Mouse (Mus musculus) heart, adult 2 months (tissue): ENCODE measurements around the gene Pcbp2. TPM values are rescaled to one million over a fixed set of nuclear protein-coding genes. Genes with fewer than 3 reads are reported as not detected.
A peak's percentile ranks its signal among the peaks of the same experiment; 100 is the strongest.

ENCODE experiments used
- DNase-seq, 2 experiments: peaks; one replicate each; pipeline ENCODE4 v3.0.0; 2021
- H3K27ac ChIP-seq: fragments of 200-600 bp; 2 replicates; pipeline ENCODE4 v1.8.1; 2022
- H3K27me3 ChIP-seq: fragments of 200-500 bp; 2 replicates; pipeline ENCODE4 v1.6.1; 2012; ENCODE audit warnings: mild to moderate bottlenecking, low read length, inconsistent platforms, mixed read lengths; ENCODE audit not compliant: control insufficient read depth, insufficient read depth
- H3K36me3 ChIP-seq: fragments of 200-500 bp; 2 replicates; pipeline ENCODE4 v1.6.1; 2012; ENCODE audit warnings: low read length, inconsistent platforms; ENCODE audit not compliant: control insufficient read depth, insufficient read depth
- H3K4me1 ChIP-seq: fragments of 200-500 bp; 2 replicates; pipeline ENCODE4 v1.6.1; 2011; ENCODE audit warnings: low read length; ENCODE audit not compliant: control insufficient read depth, insufficient read depth
- H3K4me3 ChIP-seq: fragments of 200-600 bp; 2 replicates; pipeline ENCODE4 v1.8.1; 2022
- H3K79me2 ChIP-seq: fragments of 200-500 bp; replicated peaks from 2 replicates; pipeline ENCODE4 v1.6.1; 2012; ENCODE audit warnings: mild to moderate bottlenecking, inconsistent platforms, low read length, moderate library complexity, mixed read lengths; ENCODE audit not compliant: control insufficient read depth, insufficient read depth
- H3K9ac ChIP-seq: fragments of 200-500 bp; 2 replicates; pipeline ENCODE4 v1.6.1; 2012; ENCODE audit warnings: low read depth, mild to moderate bottlenecking, control low read depth, inconsistent platforms, low read length, mixed read lengths
- CTCF ChIP-seq: fragments of 200-600 bp; IDR thresholded peaks from 2 replicates; pipeline ENCODE4 v1.8.1; 2022; ENCODE audit warnings: antibody characterized with exemption, mild to moderate bottlenecking, moderate library complexity
- EP300 ChIP-seq: fragments of 200-500 bp; IDR thresholded peaks from 2 replicates; pipeline ENCODE4 v1.6.1; 2011; ENCODE audit warnings: low read depth, low read length, control low read depth; ENCODE audit not compliant: insufficient read depth
- POLR2A ChIP-seq: fragments of 200-500 bp; IDR thresholded peaks from 2 replicates; pipeline ENCODE4 v1.6.1; 2011; ENCODE audit warnings: mild to moderate bottlenecking, low read depth, low read length, control low read depth; ENCODE audit not compliant: insufficient read depth
- WGBS: fragments of 180-500 bp; shearing (Covaris S2); methylation state at CpG from one replicate; pipeline ENCODE4 v1.1.7; 2018; 5-methylcytosine and 5-hydroxymethylcytosine counted together
- intact Hi-C: fragments of 180-260 bp; cut with DNase I; formaldehyde crosslinking; loops from one replicate; pipeline ENCODE4 v1.15.1; 2025
- polyA plus RNA-seq: library from polyadenylated mRNA; depleted of rRNA; stranded (reverse); fragments of >200 nt; gene quantifications from 2 replicates; pipeline ENCODE4 v1.2.3, GENCODE M21; 2012; rRNA removed
- total RNA-seq, 2 experiments: library from RNA; stranded (reverse); gene quantifications; 2 replicates each; pipeline ENCODE4 v1.2.3; 2021

The Pcbp2 gene
- total and polyA plus RNA-seq, 3 experiments, result 384 to 494 (median 442) TPM

DNA sequence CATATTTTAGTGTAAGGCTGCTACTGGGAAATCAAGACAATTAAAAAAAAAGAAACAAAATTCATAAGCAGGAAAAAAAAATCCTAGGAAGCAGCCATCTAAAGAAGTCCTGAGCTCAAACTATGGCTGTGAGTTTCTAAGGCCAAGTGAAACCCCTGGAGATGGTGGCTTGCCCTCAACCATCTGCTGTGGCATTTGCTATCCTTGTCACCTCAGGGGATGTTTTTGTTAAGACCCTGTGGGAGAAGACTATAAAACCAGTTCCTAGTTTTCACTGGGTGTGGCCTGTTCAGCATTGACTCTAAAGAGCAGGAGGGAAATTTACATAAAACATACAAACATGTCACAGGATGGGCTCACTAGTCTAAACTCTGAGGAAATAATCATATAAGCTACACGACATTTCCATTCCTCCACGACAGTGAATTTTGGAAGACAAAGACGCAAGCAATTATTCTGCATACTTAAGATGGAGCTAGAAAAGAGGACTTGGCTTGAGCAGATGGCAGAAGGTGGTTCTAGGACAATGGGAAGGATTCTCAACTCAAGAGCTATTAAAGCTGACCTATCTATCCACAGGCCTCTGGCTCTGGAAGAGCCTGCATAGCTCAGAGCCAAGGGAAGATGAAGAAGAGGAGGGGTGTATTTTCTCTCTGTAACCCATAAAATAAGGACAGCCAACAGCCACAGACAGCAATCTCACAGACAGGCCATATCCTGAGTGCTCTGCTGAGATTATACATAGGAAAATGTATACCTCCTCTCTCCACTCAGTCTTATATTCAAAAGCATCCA is 62.0 kb downstream of the Pcbp2 start:
- DNase-seq, result no peak
- Histone ChIP-seq H3K27ac (no peak overlapping the region), H3K9ac (no peak overlapping the region), H3K4me1 (no peaks in the 10 kb centered on the region), H3K27me3 (no peaks in the 10 kb centered on the region), H3K4me3 (no peak overlapping the region), H3K36me3 (peaks cover 17% of the 10 kb centered on the region), H3K79me2 (no peaks in the 10 kb centered on the region)
- WGBS, result 89% methylated on average over 3 of the region's 3 CpGs
- intact Hi-C loops, result no loop called here
- TF ChIP-seq CTCF (no peak), POLR2A (no peak), EP300 (no peak)

DNA sequence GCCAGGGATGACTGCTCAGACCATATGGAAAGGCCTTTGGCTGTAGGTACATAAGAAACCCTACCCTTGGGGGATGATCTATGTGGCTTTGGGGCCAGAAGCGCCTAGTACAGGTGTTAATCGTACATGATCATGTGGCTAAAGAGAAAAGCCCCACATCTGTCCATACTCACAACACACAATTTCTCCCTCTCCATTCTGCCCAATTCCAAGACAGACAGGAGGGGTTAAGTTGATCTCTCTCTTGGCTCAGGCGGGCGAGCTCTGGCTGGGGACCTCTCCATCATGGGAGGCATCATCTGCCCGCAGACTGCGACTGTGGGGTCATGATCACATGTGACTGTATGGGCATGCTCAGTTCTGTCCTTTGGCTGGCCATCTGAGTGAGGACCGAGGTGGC is 63.6 kb downstream of the Pcbp2 start:
- DNase-seq, result no peak
- Histone ChIP-seq H3K36me3 (peaks cover 17% of the 10 kb centered on the region), H3K4me1 (no peaks in the 10 kb centered on the region), H3K4me3 (no peak overlapping the region), H3K9ac (no peak overlapping the region), H3K27ac (no peak overlapping the region), H3K27me3 (no peaks in the 10 kb centered on the region), H3K79me2 (no peaks in the 10 kb centered on the region)
- intact Hi-C loops, result no loop called here
- 98% methylated on average over 7 of the region's 7 CpGs for WGBS
- TF ChIP-seq EP300 (no peak), POLR2A (no peak), CTCF (no peak)

DNA sequence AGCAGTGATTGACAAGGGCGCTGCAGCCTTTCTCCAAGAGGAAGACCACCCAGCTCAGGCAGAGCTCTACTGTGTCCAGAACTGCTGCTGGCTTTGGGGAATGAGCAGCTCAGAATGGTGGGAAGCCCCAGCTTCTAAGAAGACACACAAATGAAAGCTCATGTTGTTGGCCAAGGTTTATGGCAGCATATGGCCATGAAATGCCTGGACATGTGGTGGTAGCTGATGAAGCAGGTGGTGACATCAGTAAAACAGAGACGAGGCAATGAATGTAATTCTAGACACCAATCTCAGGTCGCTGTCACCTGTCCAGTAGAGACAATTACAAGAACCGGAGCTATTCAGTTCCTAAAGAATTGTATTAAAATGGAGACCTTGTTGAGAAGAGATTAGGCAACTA is 74.5 kb downstream of the Pcbp2 start:
- DNase-seq, result no peak
- TF ChIP-seq EP300 (no peak), CTCF (no peak), POLR2A (no peak)
- H3K36me3 ChIP-seq, result peaks cover 9% of the 10 kb centered on the region
- intact Hi-C loops, result loop anchor here (5.0 kb wide), 2 partner anchors 78 to 122 kb away; no protein-coding TSS in a partner anchor
- H3K79me2 ChIP-seq, result no peaks in the 10 kb centered on the region
- WGBS, result 92% methylated on average over 4 of the region's 4 CpGs
- peaks cover 6% of the 10 kb centered on the region; the same call in 1 of the 2 replicates for H3K4me1 ChIP-seq
- H3K9ac ChIP-seq, result no peak overlapping the region
- no peak overlapping the region for H3K4me3 ChIP-seq
- H3K27me3 ChIP-seq, result no peaks in the 10 kb centered on the region
- H3K27ac ChIP-seq, result no peak overlapping the region

- H3K4me1 ChIP-seq, result peaks cover 6% of the 10 kb centered on the region; the same call in 1 of the 2 replicates
- WGBS, result 88% methylated on average over 3 of the region's 3 CpGs
- TF ChIP-seq POLR2A (no peak), EP300 (no peak)
- intact Hi-C loops, result loop anchor here (5.0 kb wide), 2 partner anchors 76 to 121 kb away; no protein-coding TSS in a partner anchor
- no peaks in the 10 kb centered on the region for H3K27me3 ChIP-seq
- peaks cover 9% of the 10 kb centered on the region for H3K36me3 ChIP-seq
- no peak overlapping the region for H3K4me3 ChIP-seq
- H3K79me2 ChIP-seq, result no peaks in the 10 kb centered on the region
- no peak overlapping the region for H3K9ac ChIP-seq
- no peak for DNase-seq
- peak overlapping the region; percentile 54 for H3K27ac ChIP-seq
Measured at GRCm38 (mm10) chr15:102546246-102546645, 75.9 kb downstream of the Pcbp2 start.

GRCm38 (mm10) chr15:102546677-102547427 is 76.5 kb downstream of the Pcbp2 start:
- intact Hi-C loops, result loop anchor here (5.0 kb wide), 2 partner anchors 75 to 120 kb away; no protein-coding TSS in a partner anchor

DNA sequence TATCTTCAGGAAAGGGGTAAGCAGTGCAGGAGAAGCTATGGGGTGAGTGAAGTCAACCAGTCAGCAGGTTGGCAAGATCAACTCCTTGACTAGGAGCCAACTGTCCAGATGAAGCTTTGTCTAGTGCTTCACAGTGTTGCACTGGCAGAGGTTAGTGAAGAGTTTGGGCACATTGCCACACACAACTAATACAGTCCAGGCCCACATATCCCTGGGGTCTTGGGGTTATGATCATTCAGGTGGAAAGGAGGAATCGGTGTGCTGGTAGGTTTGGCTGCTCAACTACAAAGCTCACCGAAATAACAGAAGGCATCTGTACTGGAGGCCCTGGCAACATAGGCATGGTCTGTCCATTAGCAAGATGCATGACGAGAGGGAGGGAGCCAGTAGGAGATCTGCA is 77.1 kb downstream of the Pcbp2 start:
- Histone ChIP-seq H3K36me3 (peaks cover 9% of the 10 kb centered on the region), H3K4me1 (peaks cover 6% of the 10 kb centered on the region; the same call in 1 of the 2 replicates), H3K27ac (peak overlapping the region; percentile 54), H3K27me3 (no peaks in the 10 kb centered on the region), H3K79me2 (no peaks in the 10 kb centered on the region), H3K4me3 (no peak overlapping the region), H3K9ac (no peak overlapping the region)
- peak in 1 of 2 experiments; percentile 38 for DNase-seq
- TF ChIP-seq CTCF (no peak), EP300 (no peak), POLR2A (no peak)
- intact Hi-C loops, result loop anchor here (5.0 kb wide), 2 partner anchors 75 to 120 kb away; no protein-coding TSS in a partner anchor
- WGBS, result 68% methylated on average over 3 of the region's 3 CpGs

More at GRCm38 (mm10) chr15:102546677-102547427, 76.5 kb downstream of the Pcbp2 start:
- no peaks in the 10 kb centered on the region for H3K79me2 ChIP-seq
- H3K27me3 ChIP-seq, result no peaks in the 10 kb centered on the region
- H3K4me1 ChIP-seq, result peaks cover 6% of the 10 kb centered on the region; the same call in 1 of the 2 replicates
- H3K36me3 ChIP-seq, result peaks cover 9% of the 10 kb centered on the region
- H3K9ac ChIP-seq, result no peak overlapping the region
- H3K4me3 ChIP-seq, result no peak overlapping the region
- H3K27ac ChIP-seq, result peak overlapping the region; percentile 54
- DNase-seq, result peak; percentile 54 to 73
- 57% methylated on average over 3 of the region's 3 CpGs for WGBS
- TF ChIP-seq POLR2A (no peak), EP300 (0 out of 2 replicates have a peak, but pooled peaks have one; percentile 68)

Other genes starting within 250 kb of the Pcbp2 start
- 1 to 10 TPM; 1.5 to 2.0 TPM for gene Itgb7, start 238.6 kb upstream of the Pcbp2 start, total RNA-seq
- gene Itgb7, start 238.6 kb upstream of the Pcbp2 start, polyA plus RNA-seq, result 2.4 and 4.6 TPM in 2 replicates
- 10 to 100 TPM; 18.1 to 20.3 TPM for gene Rarg, start 213.0 kb upstream of the Pcbp2 start, total RNA-seq
- 19.9 and 26.9 TPM in 2 replicates for gene Rarg, start 213.0 kb upstream of the Pcbp2 start, polyA plus RNA-seq
- not detected for gene Gm9918, start 200.0 kb upstream of the Pcbp2 start, total RNA-seq
- 0.06 TPM in 1 of 2 replicates, not detected in the other for gene Gm9918, start 200.0 kb upstream of the Pcbp2 start, polyA plus RNA-seq
- gene Mfsd5, start 191.1 kb upstream of the Pcbp2 start, total RNA-seq, result 10 to 100 TPM; 17.0 to 19.4 TPM
- 37.8 and 47.9 TPM in 2 replicates for gene Mfsd5, start 191.1 kb upstream of the Pcbp2 start, polyA plus RNA-seq
- 1 to 10 TPM; 1.0 to 1.4 TPM for gene Espl1, start 174.3 kb upstream of the Pcbp2 start, total RNA-seq
- gene Espl1, start 174.3 kb upstream of the Pcbp2 start, polyA plus RNA-seq, result 1.6 and 2.4 TPM in 2 replicates
- 100 to 1,000 TPM; 287 to 351 TPM for gene Pfdn5, start 144.4 kb upstream of the Pcbp2 start, total RNA-seq
- 82.0 and 160 TPM in 2 replicates for gene Pfdn5, start 144.4 kb upstream of the Pcbp2 start, polyA plus RNA-seq
- gene Myg1, start 138.8 kb upstream of the Pcbp2 start, total RNA-seq, result 10 to 100 TPM; 19.0 to 24.1 TPM
- 27.8 and 36.7 TPM in 2 replicates for gene Myg1, start 138.8 kb upstream of the Pcbp2 start, polyA plus RNA-seq
- 10 to 100 TPM; 10.8 to 13.2 TPM for gene Aaas, start 119.8 kb upstream of the Pcbp2 start, total RNA-seq
- 22.1 and 26.2 TPM in 2 replicates for gene Aaas, start 119.8 kb upstream of the Pcbp2 start, polyA plus RNA-seq
- not detected for gene Sp7, start 103.4 kb upstream of the Pcbp2 start, total RNA-seq
- gene Sp7, start 103.4 kb upstream of the Pcbp2 start, polyA plus RNA-seq, result 0.06 TPM in 1 of 2 replicates, not detected in the other
- 10 to 100 TPM; 36.5 to 41.5 TPM for gene Sp1, start 64.4 kb upstream of the Pcbp2 start, total RNA-seq
- gene Sp1, start 64.4 kb upstream of the Pcbp2 start, polyA plus RNA-seq, result 9.6 and 17.3 TPM in 2 replicates
- gene Amhr2, start 25.2 kb upstream of the Pcbp2 start, total RNA-seq, result under 1 TPM; 0.36 to 0.60 TPM
- 0.31 and 0.44 TPM in 2 replicates for gene Amhr2, start 25.2 kb upstream of the Pcbp2 start, polyA plus RNA-seq
- gene Prr13, start 11.5 kb upstream of the Pcbp2 start, total RNA-seq, result 10 to 100 TPM; 22.8 to 23.2 TPM
- gene Prr13, start 11.5 kb upstream of the Pcbp2 start, polyA plus RNA-seq, result 75.5 and 78.4 TPM in 2 replicates
- not detected for gene Gm10337, start 33.2 kb downstream of the Pcbp2 start, total RNA-seq
- gene Gm10337, start 33.2 kb downstream of the Pcbp2 start, polyA plus RNA-seq, result not detected in 2 replicates
- gene Map3k12, start 46.5 kb downstream of the Pcbp2 start, total RNA-seq, result 1 to 10 TPM; 2.1 to 2.4 TPM
- 4.1 and 5.5 TPM in 2 replicates for gene Map3k12, start 46.5 kb downstream of the Pcbp2 start, polyA plus RNA-seq
- gene Tarbp2, start 47.7 kb downstream of the Pcbp2 start, total RNA-seq, result 10 to 100 TPM; 37.4 to 43.6 TPM
- gene Tarbp2, start 47.7 kb downstream of the Pcbp2 start, polyA plus RNA-seq, result 79.2 and 85.0 TPM in 2 replicates
- gene Npff, start 54.4 kb downstream of the Pcbp2 start, total RNA-seq, result 1 to 10 TPM in 1 of 2 experiments, under 1 TPM in 1; 0.50 to 1.4 TPM
- 5.1 and 6.3 TPM in 2 replicates for gene Npff, start 54.4 kb downstream of the Pcbp2 start, polyA plus RNA-seq
- 1 to 10 TPM in 1 of 2 experiments, under 1 TPM in 1; 0.36 to 1.3 TPM for gene Gm28047, start 154.5 kb downstream of the Pcbp2 start, total RNA-seq
- gene Gm28047, start 154.5 kb downstream of the Pcbp2 start, polyA plus RNA-seq, result not detected in 2 replicates
- 10 to 100 TPM; 49.9 TPM for gene Atf7, start 154.9 kb downstream of the Pcbp2 start, total RNA-seq
- gene Atf7, start 154.9 kb downstream of the Pcbp2 start, polyA plus RNA-seq, result 77.6 and 122 TPM in 2 replicates
- gene Atp5g2, start 201.8 kb downstream of the Pcbp2 start, total RNA-seq, result 10 to 100 TPM; 30.6 to 33.5 TPM
- 417 and 578 TPM in 2 replicates for gene Atp5g2, start 201.8 kb downstream of the Pcbp2 start, polyA plus RNA-seq